Mouse (Mus musculus) thymus, adult 2 months (tissue): Measurements from ENCODE around the gene Trp53tg5.

Experiments
- CTCF ChIP-seq: fragments of 200-500 bp; IDR thresholded peaks from 2 replicates; pipeline ENCODE4 v1.5.1; 2012; ENCODE audit warnings: mild to moderate bottlenecking, control low read depth, low read length, moderate library complexity, borderline replicate concordance; ENCODE audit not compliant: control insufficient read depth, poor library complexity, insufficient read depth; ENCODE audit errors: extremely low read depth
- POLR2A ChIP-seq: fragments of 200-500 bp; IDR thresholded peaks from 2 replicates; pipeline ENCODE4 v1.6.1; 2012; ENCODE audit warnings: mild to moderate bottlenecking, low read length, control low read depth, moderate library complexity; ENCODE audit not compliant: control insufficient read depth, poor library complexity, insufficient read depth; ENCODE audit errors: extremely low read depth

- TF ChIP-seq POLR2A: 0 out of 2 replicates have a peak, but pooled peaks have one; percentile 19
- no peak for TF ChIP-seq CTCF
Measured at GRCm38 (mm10) chr2:164440314-164440713, 33.2 kb downstream of the Trp53tg5 start.
